Mouse (Mus musculus): Measurements from ENCODE around the gene Maea. TPM values are rescaled to one million over a fixed set of nuclear protein-coding genes. Genes with fewer than 3 reads are reported as not detected.

The Maea gene
- polyA plus RNA-seq, 1 experiment from 2014 or later, result 122 TPM

DNA sequence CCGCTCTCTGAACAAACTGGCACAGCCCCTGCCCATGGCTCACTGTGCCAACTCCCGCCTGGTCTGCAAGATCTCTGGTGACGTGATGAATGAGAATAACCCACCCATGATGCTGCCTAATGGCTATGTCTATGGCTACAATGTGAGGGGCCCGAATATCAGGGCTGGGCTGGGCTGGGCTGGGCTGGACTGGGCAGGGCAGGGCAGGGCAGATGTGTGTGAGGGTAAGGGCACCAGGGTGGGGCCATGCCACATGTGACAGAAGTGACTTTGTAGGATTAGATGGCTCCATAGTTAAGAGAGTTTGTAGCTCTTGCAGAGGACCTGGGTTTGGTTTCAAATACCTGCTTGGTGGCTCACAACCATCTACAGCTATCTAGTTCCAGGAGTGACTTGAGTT lies 36.4 kb downstream of the Maea start:
- Histone ChIP-seq H3K4me1 (ENCODE audit: control insufficient read depth, insufficient read depth, low read length) (no peaks in the 10 kb centered on the region), H3K4me3 (ENCODE audit: low read depth, low read length) (no peak overlapping the region), H3K27me3 (replicated peaks; ENCODE audit: control insufficient read depth, insufficient read depth, low read length) (no peaks in the 10 kb centered on the region), H3K36me3 (ENCODE audit: control insufficient read depth, insufficient read depth, low read length) (peaks cover 73% of the 10 kb centered on the region), H3K9me3 (replicated peaks; ENCODE audit: control insufficient read depth, low read length) (no peaks in the 10 kb centered on the region), H3K9ac (ENCODE audit: low read length) (no peak overlapping the region), H3K4me2 (ENCODE audit: low read length) (no peak overlapping the region), H3K27ac (ENCODE audit: low read depth, low read length) (no peak overlapping the region)
- DNase-seq (ENCODE audit: low spot score), result no peak
- 87% methylated on average over 4 of the region's 4 CpGs for WGBS
- ATAC-seq, result no peak

DNA sequence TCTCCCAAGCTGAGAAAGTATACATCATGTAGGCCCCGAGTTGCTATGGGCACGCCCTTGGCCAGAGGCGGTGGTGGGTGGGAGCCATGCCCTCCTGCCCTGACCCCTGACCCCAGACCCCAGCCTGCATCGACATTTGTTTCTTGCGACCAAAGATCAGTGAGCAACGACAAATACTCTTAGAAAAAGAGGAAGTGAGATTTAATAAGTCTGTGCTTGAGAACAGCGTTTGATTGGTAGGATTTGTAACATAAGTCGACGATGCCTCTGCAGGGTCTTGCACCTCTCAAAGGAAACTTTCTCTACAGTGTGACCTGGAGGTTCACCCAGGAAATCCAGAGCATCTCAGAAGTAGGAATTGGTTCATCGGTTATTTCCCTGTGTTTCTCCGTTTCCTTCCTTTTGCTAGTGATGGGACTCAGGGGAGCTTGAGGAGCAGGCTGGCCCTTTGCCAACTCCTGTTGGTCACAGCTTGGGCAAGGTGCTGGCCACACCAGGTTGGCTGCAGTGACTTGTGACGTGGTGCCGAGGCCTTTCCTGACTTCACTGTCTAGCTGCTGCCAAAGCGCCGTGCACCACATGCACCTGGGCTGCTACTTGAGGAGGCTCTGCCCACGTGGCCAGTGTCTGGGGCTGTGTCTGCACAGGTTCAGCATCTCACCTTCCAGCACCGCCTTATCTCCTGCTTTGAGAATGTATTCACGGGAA lies 37.2 kb downstream of the Maea start:
- Histone ChIP-seq H3K9me3 (replicated peaks; ENCODE audit: control insufficient read depth, low read length) (no peaks in the 10 kb centered on the region), H3K4me1 (ENCODE audit: control insufficient read depth, insufficient read depth, low read length) (peaks cover 3% of the 10 kb centered on the region; the same call in 1 of the 2 replicates), H3K9ac (ENCODE audit: low read length) (no peak overlapping the region), H3K27ac (ENCODE audit: low read depth, low read length) (no peak overlapping the region), H3K36me3 (ENCODE audit: control insufficient read depth, insufficient read depth, low read length) (peaks cover 65% of the 10 kb centered on the region), H3K4me2 (ENCODE audit: low read length) (no peak overlapping the region), H3K27me3 (replicated peaks; ENCODE audit: control insufficient read depth, insufficient read depth, low read length) (no peaks in the 10 kb centered on the region), H3K4me3 (ENCODE audit: low read depth, low read length) (no peak overlapping the region)
- no peak for ATAC-seq
- 89% methylated on average over 18 of the region's 18 CpGs for WGBS
- peak; percentile 7 for DNase-seq (ENCODE audit: low spot score)

DNA sequence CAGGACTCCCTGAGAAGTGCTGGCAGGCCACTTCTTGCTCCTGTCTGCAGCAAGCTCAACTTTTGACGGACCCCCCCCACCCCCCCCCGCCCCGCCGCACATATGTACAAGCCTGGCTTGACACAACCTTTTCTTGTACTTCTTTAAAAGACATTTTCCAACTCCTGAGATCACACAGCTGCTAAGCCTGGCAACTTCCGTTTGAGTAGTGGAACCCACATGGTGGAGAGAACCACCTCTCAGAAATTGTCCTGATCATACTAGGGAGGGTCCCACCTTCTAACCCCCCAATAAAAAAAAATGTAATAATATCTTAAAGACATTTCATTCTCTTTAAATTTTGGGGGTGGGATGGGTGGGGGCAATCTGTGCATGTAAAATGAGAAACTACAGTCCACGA lies 41.9 kb downstream of the Maea start:
- H3K9me3 ChIP-seq (replicated peaks; ENCODE audit: control insufficient read depth, low read length), result no peaks in the 10 kb centered on the region
- no peak for DNase-seq (ENCODE audit: low spot score)
- no peaks in the 10 kb centered on the region for H3K27me3 ChIP-seq (replicated peaks; ENCODE audit: control insufficient read depth, insufficient read depth, low read length)
- H3K9ac ChIP-seq (ENCODE audit: low read length), result peak overlapping the region; percentile 83; the same call in 1 of the 2 replicates
- H3K4me2 ChIP-seq (ENCODE audit: low read length), result peak overlapping the region; percentile 84
- ATAC-seq, result no peak
- H3K36me3 ChIP-seq (ENCODE audit: control insufficient read depth, insufficient read depth, low read length), result peaks cover 24% of the 10 kb centered on the region
- WGBS, result 62% methylated on average over 6 of the region's 6 CpGs
- no peak overlapping the region for H3K4me3 ChIP-seq (ENCODE audit: low read depth, low read length)
- H3K27ac ChIP-seq (ENCODE audit: low read depth, low read length), result no peak overlapping the region
- peaks cover 11% of the 10 kb centered on the region for H3K4me1 ChIP-seq (ENCODE audit: control insufficient read depth, insufficient read depth, low read length)

DNA sequence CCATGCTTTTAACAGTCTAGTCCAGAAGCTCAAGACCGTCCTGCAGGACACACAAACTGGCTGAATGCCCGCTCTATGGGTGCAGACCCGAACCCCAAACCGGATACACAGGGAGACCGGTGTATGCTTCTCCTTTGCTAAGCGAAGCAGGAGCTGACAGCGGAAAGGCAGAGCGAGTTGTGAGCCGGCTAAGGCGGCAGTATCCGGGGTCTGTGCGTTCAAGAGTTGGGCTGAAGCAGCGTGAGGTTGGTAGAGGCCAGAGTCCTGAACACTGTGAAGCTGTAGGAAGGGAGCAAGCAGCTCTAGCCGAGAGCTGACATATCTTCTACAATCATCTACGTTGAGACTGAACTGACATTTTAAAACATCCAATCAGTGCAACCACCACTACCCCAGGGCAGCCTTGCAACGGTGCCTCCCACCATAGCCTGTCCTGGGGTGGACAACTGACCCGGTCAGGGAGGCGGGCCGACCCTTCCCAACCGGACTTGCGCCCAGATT lies 42.5 kb downstream of the Maea start:
- ATAC-seq, result no peak
- Histone ChIP-seq H3K27ac (ENCODE audit: low read depth, low read length) (peak overlapping the region; percentile 94), H3K4me3 (ENCODE audit: low read depth, low read length) (peak overlapping the region; percentile 59), H3K4me2 (ENCODE audit: low read length) (peak overlapping the region; percentile 84), H3K36me3 (ENCODE audit: control insufficient read depth, insufficient read depth, low read length) (peaks cover 20% of the 10 kb centered on the region), H3K4me1 (ENCODE audit: control insufficient read depth, insufficient read depth, low read length) (peaks cover 11% of the 10 kb centered on the region), H3K9me3 (replicated peaks; ENCODE audit: control insufficient read depth, low read length) (no peaks in the 10 kb centered on the region), H3K9ac (ENCODE audit: low read length) (peak overlapping the region; percentile 83), H3K27me3 (replicated peaks; ENCODE audit: control insufficient read depth, insufficient read depth, low read length) (no peaks in the 10 kb centered on the region)
- peak; percentile 42 for DNase-seq (ENCODE audit: low spot score)
- WGBS, result 2% methylated on average over 21 of the region's 21 CpGs

DNA sequence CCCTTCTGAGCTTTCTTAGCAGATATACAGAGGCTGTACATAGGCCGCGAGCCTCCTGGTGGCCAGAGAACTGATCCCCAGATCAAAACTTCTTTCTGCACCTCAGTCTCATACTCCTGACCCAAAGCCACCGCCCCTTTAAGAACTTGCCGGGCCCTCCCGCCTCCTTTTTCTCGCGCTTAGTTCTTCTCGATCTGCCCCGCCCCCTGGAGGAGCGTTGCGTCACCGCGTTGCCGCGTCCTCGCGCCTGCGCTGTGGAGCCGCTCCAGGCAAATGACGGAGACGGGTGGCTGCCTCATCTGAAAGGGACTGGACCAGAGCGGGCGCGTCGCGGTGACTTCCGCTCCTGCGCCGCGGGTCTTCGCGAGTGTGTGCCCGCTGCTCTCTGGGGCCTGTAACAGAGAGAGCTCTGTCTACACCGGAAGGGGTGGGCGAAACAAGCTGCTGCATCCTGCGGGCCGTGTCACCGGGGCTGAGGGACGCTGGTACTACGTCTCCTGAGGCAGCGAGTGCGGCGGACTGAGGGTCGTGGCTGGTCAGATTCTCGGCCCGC lies 43.1 kb downstream of the Maea start, which contains the start of gene Uvssa:
Uvssa (plus strand) TSS at position 248 of the 553 bp plus-strand sequence.
- H3K36me3 ChIP-seq (ENCODE audit: control insufficient read depth, insufficient read depth, low read length), result peaks cover 17% of the 10 kb centered on the region
- peak within 1 kb of the TSS; percentile 59 for H3K4me3 ChIP-seq (ENCODE audit: low read depth, low read length)
- peak within 1 kb of the TSS; percentile 83 for H3K9ac ChIP-seq (ENCODE audit: low read length)
- peak; percentile 99 for ATAC-seq
- H3K4me1 ChIP-seq (ENCODE audit: control insufficient read depth, insufficient read depth, low read length), result peaks cover 11% of the 10 kb centered on the region
- H3K27me3 ChIP-seq (replicated peaks; ENCODE audit: control insufficient read depth, insufficient read depth, low read length), result no peaks in the 10 kb centered on the region
- no peaks in the 10 kb centered on the region for H3K9me3 ChIP-seq (replicated peaks; ENCODE audit: control insufficient read depth, low read length)
- peak within 1 kb of the TSS; percentile 94 for H3K27ac ChIP-seq (ENCODE audit: low read depth, low read length)
- H3K4me2 ChIP-seq (ENCODE audit: low read length), result peak within 1 kb of the TSS; percentile 84
- under 1% methylated on average over 46 of the region's 46 CpGs for WGBS
- DNase-seq (ENCODE audit: low spot score), result peak; percentile 99

DNA sequence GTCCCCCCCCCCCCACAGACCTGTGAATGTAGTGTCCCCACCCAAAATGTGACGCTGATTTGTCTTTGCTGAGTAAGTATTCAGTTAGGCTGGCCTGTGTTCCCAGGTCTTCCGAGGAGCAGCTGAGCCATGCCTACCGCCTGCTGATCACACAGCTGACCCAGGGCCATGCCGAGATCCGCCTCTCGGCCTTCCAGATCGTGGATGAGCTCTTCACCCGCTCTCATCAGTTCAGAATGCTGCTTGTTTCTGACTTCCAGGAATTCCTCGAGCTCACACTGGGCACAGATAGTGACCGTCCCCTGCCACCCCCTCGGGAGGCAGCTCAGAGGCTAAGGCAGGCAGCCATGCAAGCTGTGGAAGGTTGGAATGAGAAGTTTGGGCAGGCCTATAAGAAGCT lies 52.2 kb downstream of the Maea start:
- Histone ChIP-seq H3K36me3 (ENCODE audit: control insufficient read depth, insufficient read depth, low read length) (peaks cover 31% of the 10 kb centered on the region), H3K9ac (ENCODE audit: low read length) (no peak overlapping the region), H3K4me3 (ENCODE audit: low read depth, low read length) (no peak overlapping the region), H3K27ac (ENCODE audit: low read depth, low read length) (no peak overlapping the region), H3K4me1 (ENCODE audit: control insufficient read depth, insufficient read depth, low read length) (no peaks in the 10 kb centered on the region), H3K9me3 (replicated peaks; ENCODE audit: control insufficient read depth, low read length) (no peaks in the 10 kb centered on the region), H3K27me3 (replicated peaks; ENCODE audit: control insufficient read depth, insufficient read depth, low read length) (no peaks in the 10 kb centered on the region), H3K4me2 (ENCODE audit: low read length) (no peak overlapping the region)
- DNase-seq (ENCODE audit: low spot score), result no peak
- ATAC-seq, result no peak
- 85% methylated on average over 11 of the region's 11 CpGs for WGBS

DNA sequence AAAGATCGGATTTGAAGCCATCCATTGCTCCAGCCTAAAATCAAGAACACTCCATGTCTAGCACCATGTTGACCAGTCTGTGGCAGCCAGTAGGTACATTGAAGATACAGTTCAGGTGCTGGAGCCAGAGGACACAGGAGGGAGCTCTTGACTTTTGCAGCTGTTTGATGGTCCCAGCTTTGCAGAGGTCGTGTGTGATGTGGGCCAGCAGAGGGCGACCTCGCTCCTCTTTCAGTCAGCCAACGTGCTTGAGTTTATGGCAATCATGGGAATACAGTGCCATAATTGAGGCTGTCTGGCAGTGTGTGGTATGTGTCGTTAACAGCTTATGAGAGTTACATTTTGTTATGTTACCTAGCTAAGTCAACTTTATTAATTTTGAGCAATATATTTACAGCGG lies 58.5 kb downstream of the Maea start:
- Histone ChIP-seq H3K9me3 (replicated peaks; ENCODE audit: control insufficient read depth, low read length) (no peaks in the 10 kb centered on the region), H3K4me3 (ENCODE audit: low read depth, low read length) (no peak overlapping the region), H3K27me3 (replicated peaks; ENCODE audit: control insufficient read depth, insufficient read depth, low read length) (no peaks in the 10 kb centered on the region), H3K36me3 (ENCODE audit: control insufficient read depth, insufficient read depth, low read length) (peaks cover 20% of the 10 kb centered on the region), H3K9ac (ENCODE audit: low read length) (no peak overlapping the region), H3K27ac (ENCODE audit: low read depth, low read length) (no peak overlapping the region), H3K4me2 (ENCODE audit: low read length) (no peak overlapping the region), H3K4me1 (ENCODE audit: control insufficient read depth, insufficient read depth, low read length) (no peaks in the 10 kb centered on the region)
- ATAC-seq (peak; percentile 72; the same call in 1 of the 2 replicates), DNase-seq (ENCODE audit: low spot score) (peak; percentile 89)
- WGBS, result 19% methylated on average over 7 of the region's 7 CpGs

DNA sequence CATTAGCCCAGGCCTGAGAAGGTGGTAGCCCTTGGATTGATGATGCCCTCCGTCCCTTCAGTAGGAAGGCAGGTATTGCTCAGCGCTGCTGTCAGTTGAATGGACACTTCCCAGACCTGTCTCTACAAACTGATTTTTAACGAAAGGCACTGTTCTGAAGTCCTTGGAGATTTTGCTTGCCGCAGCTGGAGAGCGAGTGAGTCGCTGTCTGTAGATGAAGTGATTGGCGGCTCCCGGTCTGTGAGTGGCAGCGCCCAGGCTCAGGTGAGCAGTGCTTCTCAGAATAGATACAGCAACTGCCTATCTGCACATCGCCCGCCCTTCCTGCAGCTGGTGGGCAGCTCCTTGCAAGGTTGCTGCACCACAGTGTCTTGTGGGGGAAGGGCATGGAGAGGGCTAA lies 60.4 kb downstream of the Maea start:
- ATAC-seq (no peak), DNase-seq (ENCODE audit: low spot score) (no peak)
- Histone ChIP-seq H3K36me3 (ENCODE audit: control insufficient read depth, insufficient read depth, low read length) (peaks cover 12% of the 10 kb centered on the region), H3K27me3 (replicated peaks; ENCODE audit: control insufficient read depth, insufficient read depth, low read length) (no peaks in the 10 kb centered on the region), H3K9ac (ENCODE audit: low read length) (no peak overlapping the region), H3K4me1 (ENCODE audit: control insufficient read depth, insufficient read depth, low read length) (no peaks in the 10 kb centered on the region), H3K4me2 (ENCODE audit: low read length) (no peak overlapping the region), H3K27ac (ENCODE audit: low read depth, low read length) (no peak overlapping the region), H3K9me3 (replicated peaks; ENCODE audit: control insufficient read depth, low read length) (no peaks in the 10 kb centered on the region), H3K4me3 (ENCODE audit: low read depth, low read length) (no peak overlapping the region)
- WGBS, result 75% methylated on average over 11 of the region's 11 CpGs

DNA sequence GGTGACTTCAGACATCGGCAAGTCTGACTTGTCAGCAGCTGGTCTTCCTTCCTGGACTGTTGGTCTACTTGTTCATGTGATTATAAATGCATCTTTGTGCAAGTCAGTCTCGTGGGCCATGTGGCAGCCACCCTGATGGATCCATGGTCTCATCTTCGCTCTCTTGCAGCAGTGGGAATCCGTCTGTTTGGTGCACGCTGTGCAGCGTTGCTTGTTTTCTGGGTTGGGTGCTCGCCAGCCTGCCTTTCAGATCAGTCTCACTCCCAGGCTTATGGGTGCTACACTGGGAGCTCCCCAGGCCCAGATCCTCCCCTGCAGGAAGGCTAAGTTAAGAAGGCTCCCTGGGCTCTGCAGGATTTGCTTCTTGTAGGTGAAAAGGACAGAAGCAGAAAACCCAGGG lies 61.5 kb downstream of the Maea start:
- Histone ChIP-seq H3K27ac (ENCODE audit: low read depth, low read length) (no peak overlapping the region), H3K4me2 (ENCODE audit: low read length) (no peak overlapping the region), H3K27me3 (replicated peaks; ENCODE audit: control insufficient read depth, insufficient read depth, low read length) (no peaks in the 10 kb centered on the region), H3K9me3 (replicated peaks; ENCODE audit: control insufficient read depth, low read length) (no peaks in the 10 kb centered on the region), H3K4me1 (ENCODE audit: control insufficient read depth, insufficient read depth, low read length) (no peaks in the 10 kb centered on the region), H3K4me3 (ENCODE audit: low read depth, low read length) (no peak overlapping the region), H3K9ac (ENCODE audit: low read length) (no peak overlapping the region), H3K36me3 (ENCODE audit: control insufficient read depth, insufficient read depth, low read length) (peaks cover 6% of the 10 kb centered on the region)
- DNase-seq (ENCODE audit: low spot score), result no peak
- no peak for ATAC-seq
- 63% methylated on average over 7 of the region's 7 CpGs for WGBS
